Mouse (Mus musculus) megakaryocyte, embryonic 14.5 days (primary cell): ENCODE measurements around the gene Nt5c3.

Source experiments
- FLI1 ChIP-seq: IDR thresholded peaks from 2 replicates; pipeline ENCODE4 v1.6.1; 2012; ENCODE audit warnings: low read length, inconsistent platforms, mixed read lengths
- GATA1 ChIP-seq: IDR thresholded peaks from 3 replicates; pipeline ENCODE4 v1.6.1; 2012; ENCODE audit warnings: mixed read lengths, low read length, inconsistent platforms, borderline replicate concordance

DNA sequence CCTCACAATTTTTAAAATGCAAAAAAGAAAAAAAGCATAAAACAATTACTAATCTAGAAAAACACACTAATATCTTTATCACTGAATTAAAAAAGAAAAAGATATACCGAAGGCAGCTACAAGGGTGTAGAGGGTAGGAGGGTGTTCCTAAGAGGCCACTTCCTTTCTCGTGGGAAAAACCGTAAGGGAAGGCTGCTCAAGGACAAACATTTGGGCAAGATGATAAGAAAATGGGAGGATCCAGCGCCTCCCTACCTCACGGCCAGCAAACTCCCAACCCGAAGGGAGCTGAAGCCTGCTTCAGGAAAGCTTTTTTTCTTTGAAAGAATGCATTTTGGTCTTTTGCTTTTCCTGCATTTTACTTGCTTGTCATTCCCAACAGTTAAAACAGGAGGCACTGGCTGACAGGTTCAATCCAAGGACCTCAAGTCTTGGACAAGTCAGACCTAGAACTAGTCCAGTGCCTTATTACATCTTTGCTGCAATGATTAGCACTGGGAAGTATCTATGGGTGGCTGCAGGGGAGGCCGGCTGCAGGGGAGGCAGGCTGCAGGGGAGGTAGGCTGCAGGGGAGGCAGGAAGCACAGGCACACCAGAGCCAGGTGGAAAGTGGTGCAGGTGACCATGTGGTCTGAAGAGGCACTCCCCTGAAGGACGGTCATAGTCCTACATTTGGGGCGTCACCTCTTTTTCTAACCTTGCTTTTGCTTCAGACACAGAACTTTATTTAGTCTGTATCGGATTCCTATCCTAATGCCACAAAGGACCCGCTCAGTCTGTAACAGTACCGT, 6.0 kb downstream of the Nt5c3 start:
- TF ChIP-seq FLI1 (no peak), GATA1 (no peak)
